Mouse (Mus musculus): Measurements from ENCODE around the gene Golm1.
A peak's percentile ranks its signal among the peaks of the same experiment; 100 is the strongest.

Gene Golm1

GRCm38 (mm10) chr13:59647484-59647883 lies 28.1 kb downstream of the Golm1 start:
- DNase-seq (ENCODE audit: low spot score) = no peak

- no peak for DNase-seq (ENCODE audit: low spot score)
These were observed 28.9 kb downstream of the Golm1 start for GRCm38 (mm10) chr13:59646674-59647244.

- no peak for DNase-seq (ENCODE audit: low spot score)
These were observed 30.1 kb downstream of the Golm1 start for GRCm38 (mm10) chr13:59645491-59645890.

- no peak for DNase-seq (ENCODE audit: low spot score)
These were observed 32.8 kb downstream of the Golm1 start for GRCm38 (mm10) chr13:59642818-59643217.

GRCm38 (mm10) chr13:59640178-59640440 lies 35.5 kb downstream of the Golm1 start:
- no peak for DNase-seq (ENCODE audit: low spot score)

GRCm38 (mm10) chr13:59639368-59640177 lies 36.0 kb downstream of the Golm1 start:
- DNase-seq (ENCODE audit: low spot score) = no peak

- no peak for DNase-seq (ENCODE audit: low spot score)
These were observed 37.8 kb downstream of the Golm1 start for GRCm38 (mm10) chr13:59637800-59638199.

- DNase-seq (ENCODE audit: low spot score) = no peak
These were observed 41.0 kb downstream of the Golm1 start for GRCm38 (mm10) chr13:59634637-59635036.

GRCm38 (mm10) chr13:59626739-59627138 lies 48.9 kb downstream of the Golm1 start:
- DNase-seq (ENCODE audit: low spot score) = no peak

GRCm38 (mm10) chr13:59624903-59625302 lies 50.7 kb downstream of the Golm1 start:
- peak; percentile 58 for DNase-seq (ENCODE audit: low spot score)

GRCm38 (mm10) chr13:59624389-59624788 lies 51.2 kb downstream of the Golm1 start:
- peak; percentile 19 for DNase-seq (ENCODE audit: low spot score)

GRCm38 (mm10) chr13:59621643-59622489 lies 53.7 kb downstream of the Golm1 start:
- no peak for DNase-seq (ENCODE audit: low spot score)

GRCm38 (mm10) chr13:59618463-59618862 lies 57.1 kb downstream of the Golm1 start:
- DNase-seq (ENCODE audit: low spot score) = no peak

- no peak for DNase-seq (ENCODE audit: low spot score)
These were observed 60.1 kb downstream of the Golm1 start for GRCm38 (mm10) chr13:59615554-59615953.

- DNase-seq (ENCODE audit: low spot score) = no peak
These were observed 60.5 kb downstream of the Golm1 start for GRCm38 (mm10) chr13:59615152-59615551.

GRCm38 (mm10) chr13:59613868-59614267 lies 61.7 kb downstream of the Golm1 start:
- no peak for DNase-seq (ENCODE audit: low spot score)

- no peak for DNase-seq (ENCODE audit: low spot score)
These were observed 65.2 kb downstream of the Golm1 start for GRCm38 (mm10) chr13:59610437-59610836.

GRCm38 (mm10) chr13:59609885-59610284 lies 65.7 kb downstream of the Golm1 start:
- DNase-seq (ENCODE audit: low spot score) = no peak

- DNase-seq (ENCODE audit: low spot score) = no peak
These were observed 70.2 kb downstream of the Golm1 start for GRCm38 (mm10) chr13:59605221-59605922.

- no peak for DNase-seq (ENCODE audit: low spot score)
These were observed 71.1 kb downstream of the Golm1 start for GRCm38 (mm10) chr13:59604511-59604910.

- no peak for DNase-seq (ENCODE audit: low spot score)
These were observed 72.5 kb downstream of the Golm1 start for GRCm38 (mm10) chr13:59603096-59603495.

GRCm38 (mm10) chr13:59592630-59593029 lies 83.0 kb downstream of the Golm1 start:
- DNase-seq (ENCODE audit: low spot score) = no peak
